Mouse (Mus musculus) embryo, embryonic 10.5 days (tissue): ENCODE measurements at regions not wholly inside any gene's neighbourhood (a gene's known extent, or its start where the extent isn't known, plus 50 kb on each side); places are given as distances from the start of the nearest gene placed in this dataset.
A peak's percentile ranks its signal among the peaks of the same experiment; 100 is the strongest.

Experiments used
- DNase-seq: peaks from one replicate; pipeline ENCODE4 v3.0.0-alpha.2; 2015; ENCODE audit warnings: low spot score

DNA sequence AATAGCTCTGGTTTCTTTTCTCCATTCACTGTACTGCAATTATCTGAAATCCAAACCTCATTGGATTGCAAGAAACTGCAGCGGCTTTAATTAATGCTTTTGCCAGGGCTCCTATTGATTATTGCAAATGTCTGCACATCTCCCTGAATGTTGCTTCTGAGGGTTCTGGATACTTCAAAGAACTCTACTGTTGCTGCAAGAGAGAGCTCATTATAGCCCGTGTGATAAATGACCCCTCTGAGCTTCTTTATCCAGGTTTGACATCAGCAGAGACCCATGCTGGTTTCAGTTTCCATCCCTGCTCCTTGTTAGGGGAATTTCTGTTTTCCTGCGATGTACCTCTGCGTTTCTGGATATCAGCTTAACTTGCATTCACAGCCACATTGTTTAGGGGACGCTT, 78.4 kb upstream of the Nav3 start:
- peak; percentile 18 for DNase-seq

GRCm38 (mm10) chr10:110542712-110543111, 86.7 kb upstream of the Nav3 start:
- DNase-seq = peak; percentile 29

DNA sequence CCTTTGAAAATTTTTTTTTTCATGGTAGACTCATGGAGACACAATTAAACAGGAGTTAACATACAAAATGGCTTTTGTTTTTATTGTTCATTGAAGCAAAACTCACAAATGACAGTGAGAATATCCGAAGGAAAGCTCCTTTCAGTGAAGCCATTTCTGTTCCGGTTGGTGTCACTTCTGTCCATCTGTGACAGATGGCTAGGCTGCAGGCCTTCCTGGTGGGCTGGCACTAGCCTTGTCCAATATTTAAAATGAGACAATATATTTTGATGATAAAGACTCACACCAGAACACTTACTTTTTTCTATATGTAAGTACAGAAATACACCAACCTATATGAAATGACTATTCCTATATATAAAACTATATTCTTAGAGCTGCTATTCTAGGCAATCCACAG, 92.4 kb upstream of the Nav3 start:
- no peak for DNase-seq

GRCm38 (mm10) chr10:110553954-110554353, 98.0 kb upstream of the Nav3 start:
- no peak for DNase-seq

DNA sequence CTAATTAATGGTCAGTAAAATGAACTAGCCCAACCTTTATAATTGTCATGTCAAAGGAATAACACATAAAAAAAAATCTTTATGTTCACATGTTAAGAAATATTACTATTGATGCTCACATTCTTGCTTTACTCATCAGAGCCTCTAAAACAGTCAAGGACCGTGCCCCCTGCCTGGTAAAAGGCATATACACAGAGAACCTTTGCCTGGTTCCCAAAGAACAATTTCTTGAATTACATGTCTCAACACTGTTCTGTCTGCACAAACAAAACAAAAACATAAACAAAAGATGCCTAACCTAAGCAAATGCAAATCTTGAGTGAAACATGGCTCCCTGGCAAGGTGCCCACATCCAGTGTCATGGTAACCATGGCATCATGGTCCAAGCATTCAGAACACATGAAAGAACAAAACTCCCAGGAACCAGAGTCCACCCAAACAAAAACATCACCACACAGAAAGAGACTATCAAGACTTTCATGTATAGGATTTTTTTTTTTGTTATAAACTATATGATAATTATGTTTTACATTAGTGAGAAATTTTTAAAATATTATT, 100.4 kb upstream of the Nav3 start:
- DNase-seq = no peak

GRCm38 (mm10) chr10:110563057-110563456, 107.1 kb upstream of the Nav3 start:
- no peak for DNase-seq

DNA sequence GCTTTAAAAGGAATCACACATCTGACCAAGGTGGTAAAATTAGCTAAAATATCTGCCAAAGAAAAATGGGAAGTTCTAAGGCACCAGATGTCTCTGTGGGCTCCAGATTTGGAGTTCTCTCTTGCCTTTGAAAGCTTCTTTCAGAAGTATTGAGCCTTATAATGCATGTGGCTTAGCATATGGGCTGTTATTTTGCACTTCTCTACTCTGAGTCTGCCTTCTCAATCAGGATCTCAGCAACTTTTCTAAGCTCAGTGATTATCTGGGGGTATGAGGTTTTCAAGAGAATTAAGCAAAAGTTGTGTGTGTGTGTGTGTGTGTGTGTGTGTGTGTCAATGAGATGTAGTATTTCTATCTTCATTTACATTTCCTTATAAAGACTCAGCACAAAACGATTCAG, 107.6 kb upstream of the Nav3 start:
- DNase-seq = no peak

GRCm38 (mm10) chr10:110566260-110567050, 110.5 kb upstream of the Nav3 start:
- DNase-seq = no peak

DNA sequence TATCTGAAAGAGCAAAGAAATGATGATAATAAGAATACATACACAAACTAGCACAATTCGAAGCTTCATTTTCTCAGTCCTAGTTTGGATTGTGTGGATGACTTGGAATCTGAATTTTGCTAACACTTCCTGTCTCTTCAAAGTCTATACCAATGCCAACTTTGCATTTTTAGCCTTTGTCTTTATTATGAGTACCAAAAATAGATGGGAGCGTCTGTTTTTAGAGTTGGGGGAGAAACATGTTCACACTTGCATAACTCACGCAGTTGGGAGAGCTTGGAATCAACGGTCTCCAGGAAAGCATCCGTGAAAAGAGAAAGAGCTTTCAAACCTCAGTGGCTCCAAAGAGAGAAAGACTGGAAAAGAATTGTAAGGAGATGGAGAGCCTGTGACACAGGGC, 114.5 kb upstream of the Nav3 start:
- no peak for DNase-seq

DNA sequence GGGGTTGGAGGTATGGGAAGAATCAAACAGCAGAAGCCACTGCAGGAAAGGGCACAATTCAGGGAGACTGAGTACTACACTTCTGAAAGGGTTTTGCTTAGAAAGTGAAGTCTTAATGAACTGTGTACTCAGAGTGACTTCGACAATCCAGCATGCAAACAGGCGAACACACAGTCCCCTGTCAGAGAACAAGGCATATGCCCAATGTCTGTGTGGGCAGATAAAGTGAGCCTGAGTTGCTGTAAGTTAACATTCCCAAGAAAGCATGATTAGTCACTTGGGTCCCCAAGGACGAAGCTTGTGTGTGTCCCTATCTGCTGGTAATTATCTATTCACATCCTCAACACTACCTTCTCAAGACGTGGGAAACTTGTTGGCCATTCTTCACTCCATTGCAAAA, 115.2 kb upstream of the Nav3 start:
- no peak for DNase-seq

DNA sequence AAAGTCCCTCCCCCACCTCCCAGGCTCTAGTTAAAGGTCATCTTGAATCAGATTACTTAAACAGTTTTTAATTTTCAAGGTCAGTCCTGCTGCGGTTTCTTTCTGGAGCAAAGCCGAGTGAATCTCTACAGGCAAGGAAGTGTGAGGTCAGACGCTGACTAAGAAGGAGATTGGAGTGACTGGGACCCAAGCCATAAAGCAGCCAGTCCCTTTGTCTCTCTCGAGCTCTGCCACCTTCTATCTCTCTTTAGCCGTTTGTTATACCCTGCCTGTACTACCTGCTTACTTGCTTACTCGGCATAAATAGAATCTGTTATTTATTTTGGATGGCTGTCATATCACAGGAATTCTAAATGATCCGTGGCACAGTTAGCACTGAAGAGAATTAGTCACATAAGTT, 117.5 kb upstream of the Nav3 start:
- DNase-seq = no peak

GRCm38 (mm10) chr10:110586029-110586428, 130.0 kb upstream of the Nav3 start:
- peak; percentile 63 for DNase-seq

GRCm38 (mm10) chr10:110586507-110586906, 130.5 kb upstream of the Nav3 start:
- no peak for DNase-seq

GRCm38 (mm10) chr10:110587529-110587928, 131.5 kb upstream of the Nav3 start:
- DNase-seq = no peak

DNA sequence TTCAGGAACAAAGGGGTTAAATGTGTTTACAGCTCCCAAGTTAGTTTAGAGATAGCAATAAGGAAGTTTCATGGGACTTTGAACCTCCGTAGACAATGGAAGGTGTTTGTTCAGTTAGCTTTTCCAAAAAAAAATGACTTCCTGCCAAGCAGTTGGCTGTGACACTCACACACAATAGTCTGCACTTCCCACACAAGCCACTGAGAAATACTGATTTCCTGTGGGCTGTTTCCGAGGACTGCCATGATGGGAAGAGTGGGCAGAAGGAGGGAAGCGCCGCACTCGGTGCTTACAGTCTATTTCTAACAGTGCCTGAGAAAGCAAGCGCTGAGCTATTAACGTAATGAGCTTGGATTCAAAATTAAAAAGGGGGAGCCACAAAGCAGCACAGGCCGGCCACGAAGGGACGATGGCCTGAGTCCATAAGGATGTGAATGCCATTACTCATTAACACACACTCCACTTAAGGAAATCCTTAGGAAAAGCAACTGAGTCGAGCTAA, 144.4 kb upstream of the Nav3 start:
- DNase-seq = no peak

- no peak for DNase-seq
Observed at GRCm38 (mm10) chr10:110610336-110610735, 134.9 kb upstream of the E2f7 start.

DNA sequence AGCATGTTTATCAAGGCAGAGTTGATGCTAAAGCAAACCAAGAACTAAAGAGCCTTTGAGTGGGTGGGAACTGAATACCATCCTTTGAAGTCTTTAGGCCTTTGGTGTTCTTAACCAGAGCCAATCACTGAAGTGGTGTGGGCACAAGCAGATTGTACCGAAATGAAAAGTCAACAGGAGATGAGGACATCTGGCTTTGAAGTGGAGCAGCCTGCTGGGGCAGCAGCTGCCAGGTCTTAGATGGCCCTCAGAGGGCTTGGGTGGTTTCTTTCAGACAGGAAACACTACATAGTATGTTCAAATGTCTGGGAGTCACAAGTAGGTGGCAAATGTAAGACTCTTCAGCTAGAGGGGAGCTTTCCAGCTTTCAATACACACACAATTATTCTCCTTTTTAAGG, 128.2 kb upstream of the E2f7 start:
- no peak for DNase-seq

GRCm38 (mm10) chr10:110619193-110619592, 126.0 kb upstream of the E2f7 start:
- no peak for DNase-seq

GRCm38 (mm10) chr10:110625644-110626043, 119.6 kb upstream of the E2f7 start:
- no peak for DNase-seq

GRCm38 (mm10) chr10:110640406-110640805, 104.8 kb upstream of the E2f7 start:
- DNase-seq = peak; percentile 45

GRCm38 (mm10) chr10:110642065-110642690, 103.1 kb upstream of the E2f7 start:
- DNase-seq = peak; percentile 39

DNA sequence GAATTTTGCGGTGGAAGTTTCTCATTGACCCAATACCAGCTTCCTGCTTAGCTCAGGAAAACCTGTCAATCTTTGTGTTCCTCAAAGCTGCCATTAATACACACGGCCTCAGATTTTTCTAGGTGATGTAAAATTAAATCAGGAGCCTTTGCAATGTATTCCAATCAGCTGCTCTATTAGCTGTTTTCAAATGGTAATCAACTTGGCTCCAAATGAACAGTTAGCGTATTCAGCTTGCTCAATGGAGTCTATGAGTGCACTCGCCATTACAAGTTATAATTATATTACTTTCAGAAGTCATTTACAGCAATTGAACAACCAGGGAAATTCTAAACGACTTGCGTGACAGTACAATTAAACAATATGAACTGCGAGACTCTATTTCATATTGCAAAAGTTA, 97.6 kb upstream of the E2f7 start:
- DNase-seq = no peak

GRCm38 (mm10) chr10:110650107-110650506, 95.1 kb upstream of the E2f7 start:
- DNase-seq = no peak
